Mouse (Mus musculus) cerebellum, postnatal 25 days (tissue): ENCODE results near the gene Cdh3.

ENCODE experiments used
- DNase-seq, 2 experiments: peaks; one replicate each; pipeline ENCODE4 v3.0.0; 2021; ENCODE audit warnings: mixed read lengths in 2 of 2

Gene Cdh3

DNA sequence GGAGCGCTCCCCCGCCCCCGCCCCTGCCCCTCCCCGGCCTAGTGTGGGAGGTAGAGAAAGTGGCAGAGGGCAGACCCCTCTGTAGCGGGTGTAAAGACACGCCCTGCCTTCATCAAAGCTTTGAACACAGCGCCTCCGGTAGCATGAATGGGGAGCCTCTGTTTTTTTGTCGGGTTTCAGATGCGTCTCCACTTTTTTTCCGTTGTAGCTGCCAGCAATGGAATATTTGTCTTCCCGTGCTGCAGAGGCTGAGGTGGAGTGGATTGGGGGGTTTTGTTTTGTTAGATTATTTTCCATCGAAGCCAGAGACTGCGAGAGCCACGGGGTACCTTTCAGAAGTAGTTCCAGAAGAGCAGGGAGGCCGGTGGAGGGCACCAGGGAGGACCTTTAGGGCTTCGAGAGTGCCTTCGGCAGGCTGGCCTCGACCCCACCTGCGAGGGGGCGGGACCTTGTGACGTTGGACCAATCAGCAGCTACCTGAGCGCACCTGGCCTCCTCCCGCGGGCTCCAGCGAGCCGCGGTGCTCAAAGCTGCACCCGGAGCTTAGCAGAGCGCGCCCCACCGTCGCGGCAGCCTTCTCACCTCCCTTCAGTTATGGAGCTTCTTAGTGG, at the start of gene Cdh3:
Gene Cdh3 (plus strand): TSS at position 527 of the 611 bp plus-strand sequence.
- DNase-seq: peak; percentile 38 to 54

DNA sequence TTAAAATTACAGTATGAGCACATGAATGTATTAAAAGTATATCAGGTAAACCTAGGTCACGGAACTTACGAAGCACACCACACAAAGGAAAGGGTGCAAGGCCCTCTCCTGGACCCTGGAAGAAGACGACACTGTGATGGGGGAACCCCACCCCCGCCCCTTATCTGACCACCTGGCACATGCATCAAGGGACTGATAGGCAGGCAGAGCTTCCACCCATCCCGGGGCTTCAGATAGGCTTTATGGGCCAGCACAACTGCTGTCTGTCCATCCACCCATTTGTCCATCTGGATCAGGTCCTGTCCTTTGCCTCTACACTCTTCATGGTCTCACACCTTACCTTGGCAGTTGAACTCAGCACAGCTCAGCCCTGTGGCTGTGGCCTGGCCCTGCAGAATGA, 48.6 kb upstream of the Cdh3 start:
- no peak for DNase-seq

DNA sequence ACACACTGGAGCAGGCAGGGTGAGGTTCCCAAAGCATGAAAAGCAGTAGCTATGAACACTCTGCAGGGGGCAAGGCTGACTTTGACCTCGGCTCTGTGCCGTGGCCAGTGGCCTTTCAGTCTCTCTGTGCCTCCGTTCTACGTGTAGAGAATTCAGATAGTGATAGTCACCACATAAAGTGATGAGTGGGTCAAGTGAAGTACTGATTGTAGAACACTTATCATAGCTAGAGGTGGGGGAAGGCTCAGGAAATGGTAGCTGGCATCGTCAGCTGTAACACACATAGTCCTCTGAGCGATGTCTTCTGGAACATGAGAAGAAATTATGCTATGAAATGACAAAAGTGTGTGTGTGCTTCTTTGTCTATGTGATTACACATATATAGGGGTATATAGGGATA, 46.9 kb upstream of the Cdh3 start:
- no peak for DNase-seq

DNA sequence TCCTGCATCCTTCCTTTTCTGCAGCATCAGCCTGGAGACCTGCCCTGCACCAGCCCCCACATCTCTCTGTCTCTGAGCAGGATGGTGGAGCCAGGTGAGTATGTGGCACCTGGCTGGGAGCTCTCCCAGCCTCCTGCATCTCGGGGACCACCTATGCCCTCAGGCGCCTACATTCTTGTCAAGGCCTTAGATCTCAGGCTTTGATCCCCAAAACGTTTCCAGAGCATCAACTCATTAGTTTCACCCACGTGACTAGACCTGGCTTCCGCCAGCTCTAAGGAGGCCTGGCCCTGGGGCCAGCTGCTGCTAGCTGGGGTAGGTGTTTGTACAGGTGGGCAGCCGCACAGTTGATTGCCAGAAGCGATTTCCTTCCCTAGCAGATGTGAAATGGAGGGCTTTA, 41.2 kb upstream of the Cdh3 start:
- no peak for DNase-seq

GRCm38 (mm10) chr8:106474001-106474400, 36.7 kb upstream of the Cdh3 start:
- DNase-seq: no peak

GRCm38 (mm10) chr8:106500018-106500685, 10.5 kb upstream of the Cdh3 start, which contains the start of gene 6030452D12Rik:
6030452D12Rik (plus strand) TSS chr8:106500522.
- DNase-seq: no peak

- DNase-seq: no peak
Measured at GRCm38 (mm10) chr8:106504241-106504640, 6.5 kb upstream of the Cdh3 start.

DNA sequence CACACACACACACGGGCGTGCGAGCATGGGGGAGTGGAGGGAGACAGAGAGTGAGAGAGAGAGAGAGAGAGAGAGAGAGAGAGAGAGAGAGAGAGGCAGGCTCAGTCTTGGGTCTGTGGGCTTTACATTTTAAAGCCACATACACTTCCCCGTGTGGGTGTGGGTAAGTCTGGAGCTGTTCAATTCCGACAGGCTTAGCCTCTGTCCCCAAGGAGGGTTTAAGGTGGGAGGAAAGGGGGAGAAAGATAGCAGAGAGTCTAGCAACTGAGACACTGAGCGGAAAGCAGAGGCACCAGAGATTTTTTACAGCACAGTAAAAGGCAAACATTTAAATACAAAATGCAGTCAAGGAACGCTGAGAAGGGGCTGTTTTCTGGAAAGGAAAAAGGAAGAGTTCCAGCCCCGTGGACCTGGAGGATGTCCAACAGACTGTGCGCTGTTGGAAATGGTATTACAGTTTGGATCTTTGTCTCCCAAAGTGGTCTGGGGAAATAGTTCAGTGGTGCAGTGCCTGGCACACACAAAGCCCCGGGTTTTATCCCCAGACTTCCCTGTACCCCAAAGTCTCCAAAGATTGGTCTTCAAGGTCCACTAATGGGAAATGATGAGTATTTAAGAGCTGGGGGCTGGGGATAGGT, 5.2 kb upstream of the Cdh3 start:
- no peak for DNase-seq

- DNase-seq: no peak
Measured at GRCm38 (mm10) chr8:106506106-106506505, 4.6 kb upstream of the Cdh3 start.

DNA sequence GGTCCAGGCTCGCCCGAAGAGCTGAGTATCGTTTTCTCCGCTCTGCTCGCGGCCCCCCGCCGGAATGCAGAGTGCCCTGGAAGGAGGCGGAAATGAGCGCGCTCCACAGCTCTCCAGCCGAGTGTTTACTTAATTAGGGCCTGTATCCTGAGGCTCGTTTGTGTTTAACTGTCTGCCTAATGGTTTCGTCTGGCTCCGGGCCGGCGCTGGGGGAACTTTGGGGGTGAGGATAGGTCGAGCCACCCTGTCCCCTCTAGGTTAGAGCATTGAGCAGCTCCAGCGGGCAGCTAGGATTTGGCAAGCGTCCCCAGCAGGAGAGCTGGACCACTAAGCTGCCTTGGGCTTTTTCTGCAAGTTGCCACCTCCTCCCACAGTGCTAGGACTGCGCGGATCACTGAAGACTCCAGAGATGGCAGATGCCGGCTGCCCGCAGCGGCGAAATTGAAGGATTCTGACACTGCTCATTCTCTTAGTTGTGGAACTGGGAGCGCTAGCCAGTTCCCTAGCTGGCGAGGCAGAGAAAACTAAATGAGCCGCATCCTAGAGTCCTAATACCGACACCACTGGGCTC, 2.8 kb upstream of the Cdh3 start:
- peak; percentile 27 to 47 for DNase-seq

- no peak for DNase-seq
Measured at GRCm38 (mm10) chr8:106508456-106508855, 2.2 kb upstream of the Cdh3 start.

GRCm38 (mm10) chr8:106509079-106509780, 1.5 kb upstream of the Cdh3 start:
- no peak for DNase-seq

GRCm38 (mm10) chr8:106511065-106511501, 392 bp downstream of the Cdh3 start:
- DNase-seq: peak in 1 of 2 experiments; percentile 20

DNA sequence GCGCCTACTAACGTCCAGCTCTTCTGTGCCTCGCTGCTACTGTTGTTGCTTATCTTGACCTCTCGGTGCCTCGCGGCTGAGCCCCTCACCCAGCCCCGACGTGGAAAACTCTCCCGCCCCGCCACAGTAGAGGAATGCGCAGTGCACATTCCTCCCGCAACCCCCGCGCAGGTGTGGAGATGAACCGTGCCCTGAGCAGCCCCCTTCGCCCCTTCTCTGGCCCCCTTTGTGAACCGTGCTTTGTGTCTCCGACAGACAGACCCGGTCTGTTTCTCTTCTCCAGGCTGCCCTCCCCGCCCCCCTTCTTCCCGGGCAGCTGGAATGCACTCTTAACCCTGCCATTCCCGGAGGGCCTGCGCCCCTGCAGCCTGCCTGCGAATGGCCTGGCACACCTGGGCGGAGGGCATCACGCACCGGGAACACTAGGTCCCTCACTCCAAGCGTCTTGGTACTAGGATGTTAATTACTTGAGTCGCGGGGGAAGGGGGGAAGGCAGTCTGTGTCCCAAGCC, 895 bp downstream of the Cdh3 start:
- no peak for DNase-seq

DNA sequence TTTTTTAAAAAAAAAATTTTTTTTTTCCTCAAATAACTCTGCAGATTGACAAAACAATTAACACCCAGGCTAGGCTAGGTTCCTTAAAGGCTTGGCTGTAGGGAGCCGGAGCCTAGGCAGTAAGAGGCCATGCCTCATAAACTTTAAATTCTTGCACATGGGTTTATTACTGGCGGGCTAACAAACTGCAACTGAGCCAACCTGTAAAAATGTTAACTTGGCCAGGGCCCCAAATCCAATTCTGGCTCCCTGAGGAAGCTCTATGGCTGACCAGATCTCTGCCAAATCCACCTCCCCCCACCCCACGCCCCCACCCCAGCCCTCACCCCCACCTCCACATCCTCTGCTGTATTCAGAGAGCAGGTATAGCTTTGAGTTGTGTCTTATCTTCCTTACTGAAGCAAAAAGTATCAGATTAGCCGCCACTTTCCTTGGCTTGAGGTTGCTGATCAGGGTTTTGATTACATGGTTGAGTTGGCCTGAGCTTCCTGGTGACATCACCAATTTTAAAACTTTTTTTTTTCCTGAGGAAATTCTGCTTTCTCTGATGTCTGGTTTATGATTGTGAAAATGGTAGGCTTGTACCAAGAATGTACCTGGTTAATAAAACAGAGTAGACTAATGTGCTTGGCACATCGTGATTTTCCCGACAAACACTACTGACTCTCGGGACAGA, 1.9 kb downstream of the Cdh3 start:
- no peak for DNase-seq

GRCm38 (mm10) chr8:106515946-106516479, 5.3 kb downstream of the Cdh3 start:
- DNase-seq: no peak

GRCm38 (mm10) chr8:106516581-106516980, 5.9 kb downstream of the Cdh3 start:
- no peak for DNase-seq

DNA sequence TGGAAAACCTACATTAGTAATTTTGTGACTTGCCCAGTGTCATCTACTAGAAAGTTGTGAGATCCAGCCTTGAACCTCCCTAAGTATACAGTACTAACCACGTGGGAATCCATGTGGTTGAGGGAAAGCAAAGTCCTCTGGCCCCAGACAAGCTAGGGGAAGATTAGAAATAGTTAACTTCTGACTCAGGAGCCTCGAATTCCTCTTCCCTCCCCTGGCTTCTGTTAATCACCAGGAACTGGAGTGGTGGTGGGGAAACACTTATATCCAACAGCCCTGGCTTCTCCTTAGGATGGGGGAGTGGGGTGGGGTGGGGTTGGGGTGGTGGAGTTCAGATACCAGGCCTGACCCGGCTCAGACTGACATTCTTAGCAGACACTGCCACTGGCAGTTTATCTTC, 8.1 kb downstream of the Cdh3 start:
- no peak for DNase-seq

GRCm38 (mm10) chr8:106520578-106520977, 9.9 kb downstream of the Cdh3 start:
- no peak for DNase-seq

DNA sequence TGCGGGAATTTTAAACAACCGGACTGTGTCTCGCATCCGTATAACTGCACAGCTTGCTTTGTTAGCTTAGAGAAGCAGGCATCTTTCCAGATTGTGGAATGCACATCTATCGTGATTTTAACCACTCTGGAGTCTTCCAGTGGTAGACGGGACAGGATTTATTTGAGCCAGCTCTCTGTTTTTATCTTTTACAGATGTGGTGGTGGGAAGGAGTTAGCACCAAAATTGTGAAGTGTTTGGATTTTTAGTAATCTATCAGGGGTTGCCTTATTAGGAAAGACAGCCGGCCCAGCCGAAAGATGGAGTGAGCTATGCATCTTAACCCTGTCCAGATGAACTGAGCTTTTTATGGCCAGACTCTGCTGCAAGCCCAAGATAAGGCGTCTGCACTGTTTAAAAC, 11.2 kb downstream of the Cdh3 start:
- no peak for DNase-seq

- no peak for DNase-seq
Measured at GRCm38 (mm10) chr8:106526725-106527124, 16.0 kb downstream of the Cdh3 start.
